Mouse (Mus musculus): ENCODE results near the gene Sec14l1. TPM values are rescaled to one million over a fixed set of nuclear protein-coding genes. Genes with fewer than 3 reads are reported as not detected.

The Sec14l1 gene
- polyA plus RNA-seq, 1 experiment: 22.8 TPM

DNA sequence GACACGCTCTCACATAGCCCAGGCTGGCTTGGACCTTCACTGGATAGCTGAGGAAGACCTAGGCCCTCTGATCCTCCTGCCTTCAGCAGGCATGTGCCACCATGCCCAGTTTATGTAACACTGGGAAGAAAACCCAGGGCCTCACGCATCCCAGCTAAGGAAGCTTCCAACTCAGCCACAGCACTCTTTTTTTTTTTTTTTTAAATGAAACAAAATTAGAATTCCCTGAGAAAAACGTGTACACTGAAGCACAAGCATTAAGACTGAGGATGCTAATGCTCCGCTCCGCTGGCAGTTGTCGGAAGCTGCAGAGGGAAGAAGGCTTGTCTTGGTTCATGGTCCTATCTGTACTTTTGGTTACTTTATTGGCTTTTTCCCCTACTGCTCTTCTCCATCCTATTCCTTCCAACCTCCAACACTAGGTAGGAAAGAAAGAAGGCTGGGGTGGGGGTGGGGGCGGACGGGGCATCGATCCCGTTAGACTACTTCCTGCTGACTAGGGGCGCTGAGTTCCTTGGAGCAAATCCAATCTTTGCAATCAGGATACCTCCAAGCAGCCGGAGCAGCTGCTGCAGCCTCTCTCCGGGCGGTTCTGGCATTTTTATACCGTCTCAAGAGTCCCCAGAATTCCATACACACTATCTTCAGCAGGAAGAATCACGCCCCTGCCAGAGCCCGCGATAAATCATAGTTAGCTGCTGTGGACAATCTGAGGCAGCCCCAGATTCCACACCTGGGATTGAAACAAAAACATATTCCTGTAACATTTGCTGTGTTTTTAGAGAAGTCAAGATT is 59.3 kb downstream of the Sec14l1 start:
- WGBS: 56% methylated on average over 18 of the region's 18 CpGs
- Histone ChIP-seq H3K27ac (ENCODE audit: control insufficient read depth, insufficient read depth, low read depth, low read length, poor library complexity) (no peak overlapping the region), H3K4me1 (ENCODE audit: control insufficient read depth, insufficient read depth, low read length) (no peaks in the 10 kb centered on the region), H3K4me3 (replicated peaks; ENCODE audit: control insufficient read depth, low read depth, low read length) (peak overlapping the region; percentile 61)
- TF ChIP-seq POLR2A (IDR thresholded peaks at IDR 0.05; ENCODE audit: borderline replicate concordance, control insufficient read depth, low read depth, low read length): no peak
- no peak for TF ChIP-seq CTCF (IDR thresholded peaks at IDR 0.05; ENCODE audit: control insufficient read depth, insufficient read depth, low read length)

DNA sequence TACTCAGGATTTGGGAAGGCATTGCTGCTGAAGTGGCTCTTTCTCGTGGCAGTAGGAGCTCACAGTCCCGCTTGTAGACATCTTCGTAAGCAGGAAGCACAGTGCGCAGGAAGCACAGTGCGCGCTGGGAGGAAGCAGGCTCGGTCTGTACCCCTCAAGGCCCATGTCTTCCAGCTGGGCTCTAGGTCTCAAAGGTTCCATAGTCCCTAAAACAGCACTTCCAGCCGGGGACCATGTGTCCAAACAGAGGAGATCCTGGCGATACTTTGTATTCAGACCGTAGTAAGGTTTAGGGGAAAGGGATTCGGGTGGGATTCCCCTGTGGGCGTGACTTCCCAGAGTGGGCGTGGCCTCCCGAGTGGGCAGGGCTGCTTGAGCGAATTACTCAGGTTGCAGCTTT is 60.0 kb downstream of the Sec14l1 start:
- peak overlapping the region; percentile 26; the same call in 1 of the 2 replicates for H3K27ac ChIP-seq (ENCODE audit: control insufficient read depth, insufficient read depth, low read depth, low read length, poor library complexity)
- peak overlapping the region; percentile 61 for H3K4me3 ChIP-seq (replicated peaks; ENCODE audit: control insufficient read depth, low read depth, low read length)
- 18% methylated on average over 15 of the region's 15 CpGs for WGBS
- no peaks in the 10 kb centered on the region for H3K4me1 ChIP-seq (ENCODE audit: control insufficient read depth, insufficient read depth, low read length)
- TF ChIP-seq POLR2A (IDR thresholded peaks at IDR 0.05; ENCODE audit: borderline replicate concordance, control insufficient read depth, low read depth, low read length): peak; percentile 57; the same call in 1 of the 2 replicates
- no peak for TF ChIP-seq CTCF (IDR thresholded peaks at IDR 0.05; ENCODE audit: control insufficient read depth, insufficient read depth, low read length)

DNA sequence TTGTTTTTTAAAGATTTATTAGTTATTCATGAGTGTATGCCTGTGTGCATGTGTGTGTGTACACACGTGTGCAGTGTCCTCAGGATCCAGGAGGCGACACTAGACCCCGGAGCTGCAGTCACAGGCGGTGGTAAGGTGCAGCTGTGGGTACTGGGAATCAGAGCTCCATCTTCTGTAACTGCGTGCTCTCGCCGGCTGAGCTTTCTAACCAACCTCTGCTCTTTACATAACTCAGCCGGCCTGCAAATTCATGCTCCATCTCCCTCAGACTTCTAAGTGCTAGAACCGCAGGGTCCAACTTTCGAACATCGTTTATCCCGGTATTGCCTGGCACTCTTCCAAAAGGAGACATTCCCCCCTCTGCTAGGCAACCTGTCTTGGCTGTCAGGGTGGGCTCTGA is 60.5 kb downstream of the Sec14l1 start:
- Histone ChIP-seq H3K27ac (ENCODE audit: control insufficient read depth, insufficient read depth, low read depth, low read length, poor library complexity) (no peak overlapping the region), H3K4me1 (ENCODE audit: control insufficient read depth, insufficient read depth, low read length) (no peaks in the 10 kb centered on the region), H3K4me3 (replicated peaks; ENCODE audit: control insufficient read depth, low read depth, low read length) (no peak overlapping the region)
- no peak for TF ChIP-seq CTCF (IDR thresholded peaks at IDR 0.05; ENCODE audit: control insufficient read depth, insufficient read depth, low read length)
- no peak for TF ChIP-seq POLR2A (IDR thresholded peaks at IDR 0.05; ENCODE audit: borderline replicate concordance, control insufficient read depth, low read depth, low read length)
- 85% methylated on average over 12 of the region's 12 CpGs for WGBS

DNA sequence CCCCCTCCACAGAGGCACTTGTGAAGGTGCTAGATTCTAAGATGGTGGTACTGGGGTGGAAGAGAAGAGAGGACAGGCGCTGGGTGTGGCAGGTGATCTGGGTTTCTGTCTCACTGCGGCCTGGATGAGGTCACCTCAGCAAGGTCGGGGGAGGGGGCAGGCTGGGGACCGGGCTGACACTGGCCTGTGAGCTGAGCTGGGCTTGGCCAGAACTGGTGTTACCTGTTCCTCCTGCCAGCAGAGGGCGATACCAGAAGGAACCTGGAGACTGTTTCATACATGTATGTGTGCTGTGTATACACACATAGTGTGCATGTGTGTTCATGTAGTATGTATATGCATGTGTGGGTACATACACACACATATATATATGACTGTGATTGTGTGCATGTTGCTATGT is 61.3 kb downstream of the Sec14l1 start:
- TF ChIP-seq POLR2A (IDR thresholded peaks at IDR 0.05; ENCODE audit: borderline replicate concordance, control insufficient read depth, low read depth, low read length): no peak
- peak; percentile 63 for TF ChIP-seq CTCF (IDR thresholded peaks at IDR 0.05; ENCODE audit: control insufficient read depth, insufficient read depth, low read length)
- H3K4me1 ChIP-seq (ENCODE audit: control insufficient read depth, insufficient read depth, low read length): no peaks in the 10 kb centered on the region
- no peak overlapping the region for H3K4me3 ChIP-seq (replicated peaks; ENCODE audit: control insufficient read depth, low read depth, low read length)
- WGBS: 53% methylated on average over 5 of the region's 5 CpGs
- no peak overlapping the region for H3K27ac ChIP-seq (ENCODE audit: control insufficient read depth, insufficient read depth, low read depth, low read length, poor library complexity)

DNA sequence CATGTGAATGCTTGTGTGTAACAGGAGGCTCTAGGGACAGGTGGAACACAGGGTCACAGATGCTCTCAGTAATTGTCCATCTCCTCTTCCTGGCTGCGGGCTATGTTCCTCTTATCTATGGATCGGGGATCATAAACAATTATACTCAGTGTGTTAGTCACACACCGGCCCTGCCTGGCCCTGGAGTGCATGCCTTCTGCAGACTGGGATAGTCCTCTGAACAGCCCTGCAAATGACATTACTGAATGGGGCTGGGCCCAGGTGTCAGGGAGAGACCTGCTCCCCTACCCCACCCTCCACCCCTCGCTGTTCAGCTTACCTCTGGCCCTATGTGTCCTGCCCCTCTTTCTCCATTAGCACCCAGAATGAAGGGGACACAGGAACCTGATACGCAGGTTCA is 61.9 kb downstream of the Sec14l1 start:
- Histone ChIP-seq H3K4me3 (replicated peaks; ENCODE audit: control insufficient read depth, low read depth, low read length) (no peak overlapping the region), H3K4me1 (ENCODE audit: control insufficient read depth, insufficient read depth, low read length) (no peaks in the 10 kb centered on the region), H3K27ac (ENCODE audit: control insufficient read depth, insufficient read depth, low read depth, low read length, poor library complexity) (no peak overlapping the region)
- TF ChIP-seq CTCF (IDR thresholded peaks at IDR 0.05; ENCODE audit: control insufficient read depth, insufficient read depth, low read length): no peak
- TF ChIP-seq POLR2A (IDR thresholded peaks at IDR 0.05; ENCODE audit: borderline replicate concordance, control insufficient read depth, low read depth, low read length): no peak
- WGBS: 76% methylated on average over 5 of the region's 5 CpGs

DNA sequence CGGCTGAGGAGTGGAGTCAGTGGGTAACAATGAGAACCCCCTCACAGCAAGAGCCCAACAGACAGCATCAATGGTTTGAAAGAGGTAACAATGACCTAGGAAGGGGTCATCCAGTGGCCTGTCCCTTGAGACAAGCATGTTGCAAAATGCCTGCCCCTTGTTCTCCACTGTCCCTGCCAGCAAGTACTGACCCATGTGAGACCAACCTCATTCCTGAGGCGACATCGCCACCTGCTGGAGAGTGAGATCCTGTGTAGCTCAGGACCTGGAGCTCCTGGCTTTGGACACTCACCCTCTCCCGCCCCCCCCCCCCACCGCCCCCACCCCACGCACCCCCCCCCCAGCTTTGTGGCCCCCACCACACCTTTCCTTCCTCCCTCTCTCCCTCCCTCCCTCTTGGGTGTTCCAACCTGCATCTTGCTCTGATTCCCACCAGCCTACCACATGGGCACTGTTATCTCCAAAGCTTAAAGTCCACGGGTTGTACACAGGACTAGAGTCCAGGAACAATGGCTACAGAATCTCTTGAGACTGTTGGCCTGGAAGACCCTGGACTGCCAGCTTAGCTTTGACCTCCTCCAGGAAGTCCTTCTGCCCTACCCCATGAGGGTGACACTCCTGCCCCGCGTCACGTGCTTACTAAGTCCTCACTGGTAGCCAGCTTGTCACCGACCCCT is 62.5 kb downstream of the Sec14l1 start:
- TF ChIP-seq CTCF (IDR thresholded peaks at IDR 0.05; ENCODE audit: control insufficient read depth, insufficient read depth, low read length): peak; percentile 98
- TF ChIP-seq POLR2A (IDR thresholded peaks at IDR 0.05; ENCODE audit: borderline replicate concordance, control insufficient read depth, low read depth, low read length): no peak
- WGBS: 56% methylated on average over 8 of the region's 11 CpGs
- no peak overlapping the region for H3K4me3 ChIP-seq (replicated peaks; ENCODE audit: control insufficient read depth, low read depth, low read length)
- H3K27ac ChIP-seq (ENCODE audit: control insufficient read depth, insufficient read depth, low read depth, low read length, poor library complexity): no peak overlapping the region
- H3K4me1 ChIP-seq (ENCODE audit: control insufficient read depth, insufficient read depth, low read length): no peaks in the 10 kb centered on the region

DNA sequence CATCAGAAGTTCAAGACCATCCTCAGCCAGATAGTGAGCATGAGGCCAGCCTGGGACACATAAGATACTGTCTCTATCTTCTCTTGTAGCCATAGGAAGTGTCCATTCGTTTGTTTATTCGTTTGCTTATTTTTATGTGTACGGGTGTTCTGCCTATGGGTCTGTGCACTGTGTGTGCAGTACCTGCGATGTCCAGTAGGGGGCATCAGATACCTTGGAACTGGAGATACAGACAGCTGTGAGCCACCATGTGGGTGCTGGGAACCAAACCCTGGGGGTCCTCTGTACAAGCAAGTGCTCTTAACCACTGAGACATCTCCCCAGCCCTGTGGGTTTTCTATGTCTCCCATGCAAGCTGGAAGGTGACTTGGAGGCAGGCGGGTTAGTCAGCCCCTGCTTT is 64.9 kb downstream of the Sec14l1 start:
- H3K27ac ChIP-seq (ENCODE audit: control insufficient read depth, insufficient read depth, low read depth, low read length, poor library complexity): no peak overlapping the region
- WGBS: 84% methylated on average over 5 of the region's 5 CpGs
- TF ChIP-seq POLR2A (IDR thresholded peaks at IDR 0.05; ENCODE audit: borderline replicate concordance, control insufficient read depth, low read depth, low read length): no peak
- peak; percentile 53 for TF ChIP-seq CTCF (IDR thresholded peaks at IDR 0.05; ENCODE audit: control insufficient read depth, insufficient read depth, low read length)
- H3K4me3 ChIP-seq (replicated peaks; ENCODE audit: control insufficient read depth, low read depth, low read length): no peak overlapping the region
- H3K4me1 ChIP-seq (ENCODE audit: control insufficient read depth, insufficient read depth, low read length): no peaks in the 10 kb centered on the region

DNA sequence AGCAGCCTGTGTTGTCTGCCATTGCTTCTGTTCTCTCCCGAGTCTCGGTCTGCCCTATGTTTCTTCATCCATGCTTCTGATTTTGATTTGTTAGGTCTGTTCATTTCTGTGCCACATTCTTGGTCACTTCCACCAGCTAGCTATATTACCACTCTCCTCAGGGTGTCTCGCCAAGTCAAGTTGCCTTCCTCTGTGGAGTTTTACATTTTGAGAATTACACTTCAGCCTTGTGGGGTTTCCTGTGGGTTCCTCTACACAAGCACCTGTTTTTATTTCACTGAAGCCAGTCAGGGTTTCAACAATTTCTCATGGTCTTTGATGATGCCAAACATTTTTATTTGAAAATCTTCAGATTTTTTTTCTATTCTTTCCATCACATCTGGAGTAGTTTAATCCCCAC is 67.8 kb downstream of the Sec14l1 start:
- Histone ChIP-seq H3K27ac (ENCODE audit: control insufficient read depth, insufficient read depth, low read depth, low read length, poor library complexity) (no peak overlapping the region), H3K4me1 (ENCODE audit: control insufficient read depth, insufficient read depth, low read length) (no peaks in the 10 kb centered on the region), H3K4me3 (replicated peaks; ENCODE audit: control insufficient read depth, low read depth, low read length) (no peak overlapping the region)
- TF ChIP-seq CTCF (IDR thresholded peaks at IDR 0.05; ENCODE audit: control insufficient read depth, insufficient read depth, low read length) (no peak), POLR2A (IDR thresholded peaks at IDR 0.05; ENCODE audit: borderline replicate concordance, control insufficient read depth, low read depth, low read length) (no peak)
- WGBS: 81% methylated on average over 3 of the region's 3 CpGs
